Mouse (Mus musculus) T-helper 2 cell (primary cell): ENCODE measurements around the gene Herc3.

Experiments
- in situ Hi-C: fragments of 300-600 bp; cut with MboI, MseI; formaldehyde crosslinking; loops from one replicate; pipeline ENCODE4 v1.15.1; 2025; ENCODE audit warnings: high pct_unique_total_duplicates

Gene Herc3

GRCm38 (mm10) chr6:58964565-58964964 lies 133.3 kb downstream of the Herc3 start:
- in situ Hi-C loops = no loop called here

DNA sequence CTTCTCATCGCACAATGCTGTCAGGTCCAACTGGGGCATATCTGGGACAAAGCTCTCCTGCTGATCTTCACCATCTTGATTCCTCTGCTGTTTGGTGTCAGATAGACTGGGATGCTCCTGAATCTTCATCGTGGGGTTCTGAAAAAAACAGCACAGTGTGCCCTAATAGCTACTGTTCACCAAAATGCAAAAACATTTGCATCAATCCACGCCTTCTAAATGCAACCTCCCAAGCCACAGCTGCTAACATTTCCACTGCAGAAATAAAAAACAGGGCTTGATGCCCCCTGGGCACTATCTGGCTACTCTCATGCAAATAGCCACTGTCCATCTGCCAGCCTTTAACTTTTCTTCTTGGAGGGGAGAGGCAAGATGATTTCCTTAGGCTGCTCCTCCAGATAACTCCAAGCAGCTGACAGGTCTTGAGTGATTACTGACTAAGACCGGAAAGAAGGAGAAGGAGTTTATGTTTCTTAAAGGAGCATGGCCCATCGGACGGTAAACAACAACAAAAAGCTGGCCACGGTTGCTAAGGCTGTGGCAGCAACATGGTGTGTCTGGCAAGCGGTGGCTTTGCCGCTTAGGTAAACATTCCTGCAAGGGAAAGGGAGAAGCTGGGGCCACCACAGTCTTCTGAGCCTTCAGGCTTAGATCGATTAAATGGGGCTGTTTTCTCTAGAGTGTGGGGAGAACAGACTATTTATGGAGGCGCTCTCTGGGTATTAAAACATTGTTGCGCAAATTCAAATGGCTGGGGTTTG lies 134.0 kb downstream of the Herc3 start:
- in situ Hi-C loops = no loop called here

DNA sequence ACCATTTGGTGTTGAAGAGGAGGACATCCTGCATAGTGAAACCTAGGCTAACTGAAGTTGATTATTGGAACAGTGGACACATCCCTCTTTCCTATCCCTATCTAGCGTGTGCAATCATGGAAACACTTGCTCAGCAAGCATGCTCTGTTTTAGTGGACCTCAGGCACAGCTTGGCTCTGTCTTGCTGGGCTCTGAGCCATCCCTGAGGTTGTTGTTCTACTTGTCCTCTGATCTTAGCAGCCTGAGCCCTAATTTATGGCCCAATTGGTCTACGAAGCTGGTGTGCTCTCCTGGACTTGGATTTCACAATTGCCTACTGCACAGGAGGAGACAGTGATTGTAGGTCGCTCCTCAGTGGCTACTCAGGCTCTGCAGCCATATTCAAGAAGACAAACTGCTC lies 137.0 kb downstream of the Herc3 start:
- in situ Hi-C loops = no loop called here
